Mouse (Mus musculus) midbrain, postnatal 0 days (tissue): Measurements from ENCODE around the gene Gm9970. TPM values are rescaled to one million over a fixed set of nuclear protein-coding genes. Genes with fewer than 3 reads are reported as not detected.

Experiments
- ATAC-seq: fragments of 200-750 bp; cut with Nextera tagmentation; 2 replicates; pipeline ENCODE4 v1.8.0; 2017; ENCODE audit warnings: moderate number of reproducible peaks, mild to moderate bottlenecking, moderate TSS enrichment, moderate library complexity; ENCODE audit not compliant: low FRiP score
- DNase-seq: peaks from one replicate; pipeline ENCODE4 v3.0.0-alpha.2; 2015; ENCODE audit warnings: low spot score
- H3K27ac ChIP-seq: fragments of 300-500 bp; sonication (generic); 2 replicates; pipeline ENCODE4 v1.5.1; 2014; ENCODE audit warnings: low read depth, mild to moderate bottlenecking, low read length, mixed read lengths
- H3K27me3 ChIP-seq: fragments of 300-500 bp; sonication (generic); 2 replicates; pipeline ENCODE4 v1.6.1; 2014; ENCODE audit warnings: low read length, control low read depth, mixed read lengths; ENCODE audit not compliant: insufficient read depth
- H3K36me3 ChIP-seq: fragments of 300-500 bp; sonication (generic); 2 replicates; pipeline ENCODE4 v1.6.1; 2014; ENCODE audit warnings: low read length, control low read depth, mixed read lengths; ENCODE audit not compliant: insufficient read depth
- H3K4me1 ChIP-seq: fragments of 300-500 bp; sonication (generic); 2 replicates; pipeline ENCODE4 v1.6.1; 2014; ENCODE audit warnings: mild to moderate bottlenecking, control low read depth, antibody characterized with exemption, low read length, mixed read lengths; ENCODE audit not compliant: insufficient read depth
- H3K4me2 ChIP-seq: fragments of 300-500 bp; sonication (generic); 2 replicates; pipeline ENCODE4 v1.6.1; 2014; ENCODE audit warnings: low read depth, mild to moderate bottlenecking, low read length, mixed read lengths; ENCODE audit not compliant: poor library complexity, severe bottlenecking
- H3K4me3 ChIP-seq: fragments of 300-500 bp; sonication (generic); 2 replicates; pipeline ENCODE4 v1.5.1; 2014; ENCODE audit warnings: low read depth, mild to moderate bottlenecking, low read length, moderate library complexity
- H3K9ac ChIP-seq: fragments of 300-500 bp; sonication (generic); replicated peaks from 2 replicates; pipeline ENCODE4 v1.6.1; 2014; ENCODE audit warnings: mild to moderate bottlenecking, low read length, moderate library complexity, mixed read lengths; ENCODE audit not compliant: poor library complexity, severe bottlenecking
- H3K9me3 ChIP-seq: fragments of 300-500 bp; sonication (generic); 2 replicates; pipeline ENCODE4 v1.6.1; 2016; ENCODE audit warnings: low read length, control low read depth
- CTCF ChIP-seq: IDR thresholded peaks from 2 replicates; pipeline ENCODE4 v1.5.1; 2016; ENCODE audit warnings: antibody characterized with exemption, mild to moderate bottlenecking
- WGBS: fragments of 180-500 bp; shearing (Covaris S2); extraction: QIAGEN DNeasy Blood & Tissue Kit; methylation state at CpG from one replicate; pipeline ENCODE4 v1.1.7; 2014; 5-methylcytosine and 5-hydroxymethylcytosine counted together
- polyA plus RNA-seq: library from polyadenylated mRNA; unstranded; fragments of >200 nt; fragmentation: Nextera tagmentation; extraction: Ambion mirVana; gene quantifications from 2 replicates; pipeline ENCODE4 v1.2.1, GENCODE M21; 2015
- total RNA-seq: library from RNA; depleted of rRNA; stranded (reverse); fragments of >200 nt; gene quantifications from 2 replicates; pipeline ENCODE4 v1.2.3, GENCODE M21; 2014; rRNA removed

The Gm9970 gene
- total RNA-seq (not detected in 2 replicates), polyA plus RNA-seq (0.34 and 0.93 TPM in 2 replicates)

DNA sequence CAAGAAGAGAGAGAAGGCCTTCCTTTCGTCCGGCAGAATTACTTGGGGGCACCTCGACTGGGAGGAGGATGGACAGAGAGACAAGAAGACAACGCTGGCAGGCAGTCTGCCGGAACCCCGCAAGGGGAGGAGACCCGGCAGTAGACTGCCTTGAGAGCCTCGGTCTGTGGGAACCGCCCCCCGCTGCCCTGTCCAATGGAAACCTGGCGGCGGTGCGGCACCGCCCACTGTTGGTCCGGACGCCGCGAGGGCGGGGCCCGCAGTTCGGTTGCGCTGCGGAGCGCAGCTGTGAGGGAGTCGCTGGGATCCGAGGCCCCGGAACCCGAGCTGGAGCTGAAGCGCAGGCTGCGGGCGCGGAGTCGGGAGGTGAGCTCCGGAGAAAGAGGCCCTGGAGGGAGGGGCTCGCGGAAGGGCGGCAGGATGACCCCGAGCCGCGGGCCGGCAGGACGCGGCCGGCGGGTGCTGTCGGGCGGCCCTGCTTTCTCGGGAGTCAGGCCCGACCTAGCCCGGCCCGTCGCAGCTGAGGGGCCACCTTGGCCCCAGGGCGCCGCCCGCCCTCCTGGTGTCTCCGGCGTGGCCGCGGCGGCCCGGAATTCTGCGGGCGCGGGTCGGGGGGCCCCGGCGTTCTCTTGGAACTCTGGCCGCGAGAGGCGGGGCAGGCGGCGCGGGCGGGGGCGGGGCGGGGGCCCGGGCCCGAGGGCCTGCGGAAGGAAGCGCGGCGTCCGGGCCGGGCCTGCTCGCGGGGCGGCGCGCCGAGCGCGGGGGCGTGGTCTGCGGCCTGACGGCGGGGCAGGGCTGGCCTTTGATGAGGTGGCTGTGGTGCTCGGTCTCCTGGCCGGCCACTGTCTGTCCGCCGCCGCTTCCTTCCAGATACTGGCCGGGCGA, at the start of gene Gm9970, which contains the start of gene Nrbp1:
Gm9970 (minus strand) TSS at position 596 of the 885 bp plus-strand sequence.
Nrbp1 (plus strand) TSS at position 228 of the 885 bp plus-strand sequence.
- Histone ChIP-seq H3K27ac (peak within 1 kb of the TSS; percentile 93), H3K4me2 (peak within 1 kb of the TSS; percentile 59), H3K9me3 (0 out of 2 replicates have a peak, but pooled peaks cover 4% of the 10 kb centered on the region), H3K27me3 (no peaks in the 10 kb centered on the region), H3K4me1 (0 out of 2 replicates have a peak, but pooled peaks cover 5% of the 10 kb centered on the region), H3K36me3 (peaks cover 18% of the 10 kb centered on the region), H3K4me3 (peak within 1 kb of the TSS; percentile 93), H3K9ac (peak within 1 kb of the TSS; percentile 97)
- WGBS = under 1% methylated on average over 55 of the region's 103 CpGs
- TF ChIP-seq CTCF = no peak; the same call in 1 of the 2 replicates
- DNase-seq (peak; percentile 98), ATAC-seq (peak; percentile 99)

DNA sequence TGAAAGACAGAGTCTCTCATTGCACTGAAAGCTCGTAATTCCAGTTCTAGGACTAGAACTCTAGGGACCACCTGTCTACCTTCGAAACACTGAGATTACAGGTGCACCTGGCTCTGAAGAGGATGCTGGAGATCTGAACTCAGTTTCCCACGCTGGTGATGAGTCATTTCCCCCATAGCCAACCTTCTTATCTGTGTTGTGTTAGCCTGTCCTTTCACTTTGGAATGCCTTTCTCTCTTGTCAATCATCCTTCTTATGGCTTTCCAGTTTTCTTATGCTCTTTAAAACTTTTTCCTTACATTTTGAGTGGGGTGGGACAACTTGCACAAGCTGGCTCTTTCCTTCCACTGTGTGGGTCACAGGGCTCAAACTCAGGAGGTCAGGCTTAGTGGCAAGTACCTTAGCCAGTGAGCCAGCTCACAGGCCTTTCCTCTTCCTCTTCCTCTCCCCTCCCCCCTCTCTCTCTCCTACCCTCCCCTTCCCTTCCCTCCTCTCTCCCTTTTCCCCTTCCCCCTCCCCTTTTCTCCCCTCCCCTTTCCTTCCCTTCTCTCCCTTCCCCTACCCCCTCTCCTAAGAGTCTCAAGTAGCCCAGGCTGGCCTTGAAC, 48.7 kb upstream of the Gm9970 start:
- no peaks in the 10 kb centered on the region for H3K9me3 ChIP-seq
- H3K9ac ChIP-seq = no peak overlapping the region
- H3K4me1 ChIP-seq = peaks cover 15% of the 10 kb centered on the region; the same call in 1 of the 2 replicates
- no peak overlapping the region for H3K4me3 ChIP-seq
- peaks cover 25% of the 10 kb centered on the region for H3K36me3 ChIP-seq
- ATAC-seq (no peak), DNase-seq (no peak)
- peak overlapping the region; percentile 81 for H3K4me2 ChIP-seq
- no peaks in the 10 kb centered on the region for H3K27me3 ChIP-seq
- no peak overlapping the region for H3K27ac ChIP-seq
- 81% methylated on average over 3 of the region's 3 CpGs for WGBS
- TF ChIP-seq CTCF = no peak

DNA sequence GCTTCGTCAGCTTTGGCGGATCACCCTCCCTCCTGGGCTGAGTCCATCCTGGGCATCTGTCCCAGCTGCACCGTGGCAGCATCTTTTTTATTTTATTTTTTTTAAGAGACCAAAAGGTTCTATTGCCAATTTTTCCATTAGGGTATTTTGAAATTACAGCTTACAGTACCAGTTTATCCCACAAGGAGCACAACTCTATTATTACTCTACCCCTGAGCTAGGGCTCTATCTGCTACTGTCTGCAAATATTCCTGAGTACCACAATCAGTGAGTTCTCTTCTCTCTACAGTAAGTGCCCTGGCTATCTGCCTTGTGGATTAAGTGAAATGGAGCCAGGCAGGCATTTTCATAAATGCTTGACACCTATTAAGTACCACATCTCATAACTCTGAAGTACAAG, 47.6 kb upstream of the Gm9970 start:
- peak; percentile 16; the same call in 1 of the 2 replicates for TF ChIP-seq CTCF
- Histone ChIP-seq H3K9ac (no peak overlapping the region), H3K4me2 (no peak overlapping the region), H3K36me3 (peaks cover 32% of the 10 kb centered on the region), H3K4me1 (peaks cover 7% of the 10 kb centered on the region; the same call in 1 of the 2 replicates), H3K27me3 (no peaks in the 10 kb centered on the region), H3K9me3 (no peaks in the 10 kb centered on the region), H3K27ac (no peak overlapping the region), H3K4me3 (no peak overlapping the region)
- no peak for DNase-seq
- WGBS = 85% methylated on average over 3 of the region's 3 CpGs
- no peak for ATAC-seq

DNA sequence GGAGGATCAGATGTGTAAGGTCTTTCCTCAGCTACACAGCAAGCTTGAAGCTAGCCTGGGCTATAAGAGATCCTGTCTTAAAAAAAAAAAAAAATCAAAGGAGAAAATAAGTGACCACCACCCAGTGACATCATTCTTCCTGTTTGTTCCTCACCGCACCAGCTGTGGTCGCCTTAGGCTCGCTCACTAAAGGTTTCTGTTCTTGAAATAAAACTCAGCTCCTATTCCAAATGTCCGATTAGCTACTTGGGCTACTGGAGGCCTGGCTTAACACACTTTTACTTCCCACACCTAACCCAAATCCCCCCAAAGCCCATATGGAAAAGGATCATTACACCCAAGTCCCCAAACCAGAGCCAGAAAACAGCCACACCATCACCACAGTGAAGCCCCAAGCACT, 47.2 kb upstream of the Gm9970 start:
- Histone ChIP-seq H3K4me3 (no peak overlapping the region), H3K27ac (no peak overlapping the region), H3K9ac (no peak overlapping the region), H3K4me2 (no peak overlapping the region), H3K9me3 (no peaks in the 10 kb centered on the region), H3K4me1 (peaks cover 7% of the 10 kb centered on the region; the same call in 1 of the 2 replicates), H3K27me3 (no peaks in the 10 kb centered on the region), H3K36me3 (peaks cover 36% of the 10 kb centered on the region)
- WGBS = 82% methylated on average over 4 of the region's 4 CpGs
- TF ChIP-seq CTCF = no peak
- DNase-seq (no peak), ATAC-seq (no peak)

DNA sequence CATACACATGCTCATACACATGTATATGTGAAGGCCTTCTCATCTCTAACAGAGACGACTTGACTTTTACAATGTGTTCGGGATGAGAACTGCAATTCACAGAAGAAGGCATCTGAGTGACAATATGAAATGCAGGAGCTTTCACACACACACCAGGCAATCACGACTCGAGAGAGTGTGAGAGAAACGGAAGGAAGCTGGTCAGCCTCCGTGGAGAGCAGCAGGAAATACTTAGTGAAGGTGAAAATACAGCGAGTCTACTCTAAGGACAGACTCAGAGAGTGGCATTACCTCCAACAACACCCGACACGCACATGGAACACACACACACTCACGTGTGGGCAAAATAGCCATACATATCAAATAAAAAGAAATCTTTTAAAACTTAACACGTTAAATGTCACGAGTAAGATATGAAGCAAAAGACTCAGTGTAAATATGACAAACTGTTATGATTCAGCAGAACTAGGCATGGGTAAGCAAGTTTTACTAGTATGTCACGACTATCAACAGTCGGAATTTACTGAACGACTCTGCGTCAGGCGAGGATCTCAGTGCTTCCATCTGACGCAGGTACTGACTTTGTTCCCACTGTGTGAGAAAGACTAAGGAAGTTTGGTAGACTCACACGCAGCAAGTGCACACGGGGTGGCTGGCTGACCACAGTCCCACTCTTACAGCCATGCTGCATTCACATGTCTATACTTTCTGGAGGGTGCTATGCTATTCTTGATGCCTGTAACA, 38.4 kb upstream of the Gm9970 start:
- Histone ChIP-seq H3K9me3 (no peaks in the 10 kb centered on the region), H3K9ac (no peak overlapping the region), H3K4me2 (no peak overlapping the region), H3K4me3 (no peak overlapping the region), H3K4me1 (no peaks in the 10 kb centered on the region), H3K27ac (no peak overlapping the region), H3K36me3 (peaks cover 61% of the 10 kb centered on the region), H3K27me3 (no peaks in the 10 kb centered on the region)
- no peak for TF ChIP-seq CTCF
- 86% methylated on average over 20 of the region's 20 CpGs for WGBS
- no peak for DNase-seq
- no peak for ATAC-seq
